Mouse (Mus musculus): ENCODE data around the gene Kcnn1.

GRCm38 (mm10) chr8:70892022-70892895, 29.2 kb upstream of the Kcnn1 start, which contains the start of gene Slc5a5:
- TF ChIP-seq POLR2A (IDR thresholded peaks at IDR 0.05; ENCODE audit: control insufficient read depth, low read depth, low read length) (no peak), CTCF (IDR thresholded peaks at IDR 0.05; ENCODE audit: control insufficient read depth, insufficient read depth, insufficient replicate concordance, low read depth, low read length) (no peak)
